Mouse (Mus musculus) forebrain, embryonic 14.5 days (tissue): ENCODE measurements around the gene Ecm1. TPM values are rescaled to one million over a fixed set of nuclear protein-coding genes. Genes with fewer than 3 reads are reported as not detected.

ENCODE experiments used
- microRNA-seq: library from miRNA; unstranded; fragments of <30 nt; microRNA quantifications from one replicate; pipeline ENCODE4, GENCODE M21; 2016
- polyA plus RNA-seq: library from polyadenylated mRNA; unstranded; fragments of >200 nt; fragmentation: Nextera tagmentation; extraction: Ambion mirVana; gene quantifications from 2 replicates; pipeline ENCODE4 v1.2.1, GENCODE M21; 2014

The Ecm1 gene
- polyA plus RNA-seq, 1 experiment from 2014 or later, result 6.6 TPM

Small RNA genes lying within 50 kb of the gene (microRNA-seq; reads per million reads assigned to microRNA genes)
- gene Mir7014, result not detected

Other genes starting within 250 kb of the Ecm1 start
- gene Ctsk, start 240.3 kb downstream of the Ecm1 start, polyA plus RNA-seq, result 7.4 and 7.5 TPM in 2 replicates
- gene Ctss, start 212.8 kb downstream of the Ecm1 start, polyA plus RNA-seq, result 14.4 and 14.8 TPM in 2 replicates
- not detected in 2 replicates for gene Hormad1, start 179.9 kb downstream of the Ecm1 start, polyA plus RNA-seq
- gene Golph3l, start 150.6 kb downstream of the Ecm1 start, polyA plus RNA-seq, result 40.7 and 43.5 TPM in 2 replicates
- 97.2 and 106 TPM in 2 replicates for gene Ensa, start 114.6 kb downstream of the Ecm1 start, polyA plus RNA-seq
- 50.3 and 50.8 TPM in 2 replicates for gene Mcl1, start 80.8 kb downstream of the Ecm1 start, polyA plus RNA-seq
- 0.13 and 0.72 TPM in 2 replicates for gene Adamtsl4, start 51.7 kb downstream of the Ecm1 start, polyA plus RNA-seq
- gene Tars2, start 20.6 kb upstream of the Ecm1 start, polyA plus RNA-seq, result 46.6 and 50.7 TPM in 2 replicates
- gene Rprd2, start 79.3 kb upstream of the Ecm1 start, polyA plus RNA-seq, result 14.3 and 18.4 TPM in 2 replicates
- gene Prpf3, start 116.3 kb upstream of the Ecm1 start, polyA plus RNA-seq, result 40.7 and 47.4 TPM in 2 replicates
- gene Mrps21, start 131.9 kb upstream of the Ecm1 start, polyA plus RNA-seq, result 280 and 333 TPM in 2 replicates
- 2.7 and 2.8 TPM in 2 replicates for gene Ciart, start 142.7 kb upstream of the Ecm1 start, polyA plus RNA-seq
- 13.1 and 15.4 TPM in 2 replicates for gene BC028528, start 152.4 kb upstream of the Ecm1 start, polyA plus RNA-seq
- 48.8 and 51.7 TPM in 2 replicates for gene Aph1a, start 154.4 kb upstream of the Ecm1 start, polyA plus RNA-seq
- gene Car14, start 165.1 kb upstream of the Ecm1 start, polyA plus RNA-seq, result 15.5 and 19.9 TPM in 2 replicates
- gene Anp32e, start 189.7 kb upstream of the Ecm1 start, polyA plus RNA-seq, result 49.1 and 50.0 TPM in 2 replicates